9 mouse cellular contexts compared by ENCODE assay signal in genomic region chr4:120887381-120888112, GRCm38 (mm10). TPM values are rescaled to one million over a fixed set of nuclear protein-coding genes. Genes with fewer than 3 reads are reported as not detected.
DNase-seq lines count a peak whose midpoint lies in the region; ATAC-seq and TF ChIP-seq lines count a peak whose summit lies in the region.
"Had no signal": no experiment of that assay in that cellular context is flagged by ENCODE, and none has a peak within 500 bp of the region (broad histone marks: within the 10 kb centered on the region; RNA-seq: fewer than 3 reads in every experiment).

No protein-coding gene starts in this region.

- no peak overlapping the region for H3K4me2 ChIP-seq in forebrain, postnatal 0 days (ENCODE audit: low read depth)
- H3K4me2 ChIP-seq in midbrain, embryonic 15.5 days: no peak overlapping the region

- no peaks in the 10 kb centered on the region for H3K4me1 ChIP-seq in MEL (ENCODE audit: control insufficient read depth in 1 of 2, insufficient read depth in 2 of 2, low read length in 2 of 2)
- peaks cover 9% of the 10 kb centered on the region for H3K4me1 ChIP-seq in forebrain, postnatal 0 days (ENCODE audit: insufficient read depth)
- peaks cover 18% of the 10 kb centered on the region for H3K4me1 ChIP-seq in midbrain, embryonic 15.5 days

- H3K27me3 ChIP-seq in MEL (ENCODE audit: control insufficient read depth in 1 of 2, insufficient read depth in 2 of 2, low read length in 2 of 2): peaks cover 0 to 8% of the 10 kb centered on the region in 2 experiments; a peak in 2 of 4 replicates
- H3K27me3 ChIP-seq in forebrain, postnatal 0 days (ENCODE audit: insufficient read depth, low read length): no peaks in the 10 kb centered on the region
- H3K27me3 ChIP-seq in midbrain, embryonic 15.5 days (replicated peaks): peaks cover 7% of the 10 kb centered on the region; the same call in 1 of the 2 replicates

- peak; percentile 72 for TF ChIP-seq CTCF in left cerebral cortex, adult 2 months (IDR thresholded peaks at IDR 0.05)
- TF ChIP-seq CTCF in MEL (IDR thresholded peaks at IDR 0.05 in 2 of 3, conservative IDR thresholded peaks at IDR 0.05 in 1 of 3; ENCODE audit: control insufficient read depth in 1 of 3, insufficient read depth in 1 of 3, low read depth in 2 of 3, low read length in 3 of 3, poor library complexity in 1 of 3, severe bottlenecking in 1 of 3): peak; percentile 47 to 89 (median 54)
- peak; percentile 79 for TF ChIP-seq CTCF in forebrain, postnatal 0 days (IDR thresholded peaks at IDR 0.05; ENCODE audit: low read depth)

- no peak overlapping the region for H3K4me3 ChIP-seq in left cerebral cortex, adult 2 months
- H3K4me3 ChIP-seq in MEL (ENCODE audit: control insufficient read depth in 1 of 2, insufficient read depth in 1 of 2, low read depth in 2 of 2, low read length in 2 of 2): no peak overlapping the region
- H3K4me3 ChIP-seq in forebrain, postnatal 0 days (ENCODE audit: low read depth, low read length): no peak overlapping the region
- no peak overlapping the region for H3K4me3 ChIP-seq in midbrain, embryonic 15.5 days
- H3K4me3 ChIP-seq: megakaryocyte, embryonic 14.5 days had no signal

- peak; percentile 56 to 65 for DNase-seq in left cerebral cortex, adult 2 months (ENCODE audit: extremely low spot score in 1 of 2, low spot score in 2 of 2)
- no peak for DNase-seq in left cerebral cortex, adult 8-10 months (ENCODE audit: low spot score in 2 of 2)
- DNase-seq in MEL (ENCODE audit: low read depth, low spot score): peak; percentile 56
- peak; percentile 51 for DNase-seq in c-Kit-positive CD71-positive TER-119-positive erythroid progenitor cells, embryonic 14.5 days (ENCODE audit: low spot score)
- DNase-seq in forebrain, postnatal 0 days: peak; percentile 77
- DNase-seq in left cerebral cortex, postnatal 14 days (ENCODE audit: low spot score in 2 of 2): peak; percentile 76 to 77
- DNase-seq in gastrocnemius, adult 8-10 months (ENCODE audit: low spot score in 2 of 2): no peak

- no peak for TF ChIP-seq POLR2A in MEL (IDR thresholded peaks at IDR 0.05; ENCODE audit: control insufficient read depth in 1 of 2, insufficient read depth in 1 of 2, low read depth in 1 of 2, low read length in 2 of 2, poor library complexity in 1 of 2)

- no peak overlapping the region for H3K9ac ChIP-seq in MEL (ENCODE audit: control insufficient read depth, low read depth, low read length, poor library complexity, severe bottlenecking)
- no peak overlapping the region for H3K9ac ChIP-seq in forebrain, postnatal 0 days
- H3K9ac ChIP-seq in midbrain, embryonic 15.5 days: no peak overlapping the region

- intact Hi-C loops in left cerebral cortex, adult 2 months (cut with DNase I): loop anchor here (1.0 kb wide), 1 partner anchor 36 kb away; no protein-coding TSS in a partner anchor
- intact Hi-C loops in left cerebral cortex, postnatal 14 days (cut with DNase I): loop anchor here (2.0 kb wide), 1 partner anchor 33 kb away; the partner anchor contains the start of gene Rims3

- H3K27ac ChIP-seq in left cerebral cortex, adult 2 months: no peak overlapping the region
- no peak overlapping the region for H3K27ac ChIP-seq in MEL (ENCODE audit: control insufficient read depth, low read depth, low read length)
- H3K27ac ChIP-seq in forebrain, postnatal 0 days (ENCODE audit: low read depth, low read length): no peak overlapping the region
- no peak overlapping the region for H3K27ac ChIP-seq in midbrain, embryonic 15.5 days

- no peaks in the 10 kb centered on the region for H3K36me3 ChIP-seq in MEL (ENCODE audit: control insufficient read depth in 1 of 2, insufficient read depth in 2 of 2, low read length in 2 of 2)
- H3K36me3 ChIP-seq in forebrain, postnatal 0 days (ENCODE audit: insufficient read depth): no peaks in the 10 kb centered on the region
- no peaks in the 10 kb centered on the region; the same call in 1 of the 2 replicates for H3K36me3 ChIP-seq in midbrain, embryonic 15.5 days (replicated peaks)

- WGBS in forebrain, postnatal 0 days: 23% methylated on average over 8 of the region's 8 CpGs
- 26% methylated on average over 8 of the region's 8 CpGs for WGBS in midbrain, embryonic 15.5 days

- ATAC-seq in forebrain, postnatal 0 days: peak; percentile 42; the same call in 1 of the 2 replicates
- ATAC-seq in midbrain, embryonic 15.5 days (replicated peaks): peak; percentile 32; the same call in 1 of the 2 replicates

- H3K79me2 ChIP-seq in MEL (ENCODE audit: control insufficient read depth, insufficient read depth, low read length, poor library complexity): no peaks in the 10 kb centered on the region

- no peaks in the 10 kb centered on the region for H3K9me3 ChIP-seq in MEL (replicated peaks; ENCODE audit: insufficient read depth, low read length)
- no peaks in the 10 kb centered on the region for H3K9me3 ChIP-seq in forebrain, postnatal 0 days (ENCODE audit: low read length)
- H3K9me3 ChIP-seq in midbrain, embryonic 15.5 days: no peaks in the 10 kb centered on the region
- H3K9me3 ChIP-seq: megakaryocyte, embryonic 14.5 days had no signal

- no peak for TF ChIP-seq EP300 in MEL (IDR thresholded peaks at IDR 0.05; ENCODE audit: low read depth in 1 of 2, low read length in 2 of 2)

- TF ChIP-seq RAD21 in MEL (IDR thresholded peaks at IDR 0.05; ENCODE audit: low read depth, low read length): peak; percentile 88

TF ChIP-seq in MEL, 35 proteins besides CTCF, POLR2A, EP300 and RAD21:
- TF ChIP-seq ZC3H11A (IDR thresholded peaks at IDR 0.05; ENCODE audit: low read depth, low read length) (peak; percentile 73), MYC (IDR thresholded peaks at IDR 0.05; ENCODE audit: low read depth, low read length) (no peak), SMC3 (IDR thresholded peaks at IDR 0.05; ENCODE audit: low read depth, low read length) (peak; percentile 86)

RNA-seq across cellular contexts. Expression of gene Rims3, which starts 32.9 kb away (rescaled TPM):
- 100 to 1,000 TPM; 175 to 181 TPM for total RNA-seq in left cerebral cortex, adult 2 months (2021)
- total RNA-seq in left cerebral cortex, adult 8-10 months (2022): 100 to 1,000 TPM; 137 to 160 (median 147) TPM
- not detected in 2 replicates for total RNA-seq in MEL (2012; rRNA removed)
- polyA plus RNA-seq in MEL (2012; ENCODE audit: insufficient read depth in 1 of 2, insufficient read length in 2 of 2, low read depth in 1 of 2, low replicate concordance in 2 of 2, missing spikeins in 1 of 2): under 1 TPM in 1 of 2 experiments, not detected in 1; 0.07 TPM
- 68.2 and 86.1 TPM in 2 replicates for total RNA-seq in forebrain, postnatal 0 days (2014; rRNA removed)
- polyA plus RNA-seq in forebrain, postnatal 0 days (2015; fragmentation: Nextera tagmentation; extraction: Ambion mirVana): 14.7 and 21.7 TPM in 2 replicates
- total RNA-seq in left cerebral cortex, postnatal 14 days (2021): 10 to 100 TPM; 40.9 to 49.1 TPM
- 25.4 and 27.0 TPM in 2 replicates for polyA plus RNA-seq in midbrain, embryonic 15.5 days (2015; fragmentation: Nextera tagmentation; extraction: Ambion mirVana)
- under 1 TPM in 2 of 4 experiments, not detected in 2; 0.02 to 0.11 TPM for total RNA-seq in gastrocnemius, adult 8-10 months (2022)

RNA-seq across cellular contexts. Expression of gene Exo5, which starts 37.3 kb away (rescaled TPM):
- 10 to 100 TPM; 11.5 to 14.7 TPM for total RNA-seq in left cerebral cortex, adult 2 months (2021)
- total RNA-seq in left cerebral cortex, adult 8-10 months (2022): 10 to 100 TPM; 13.9 to 16.5 (median 14.9) TPM
- 17.8 and 18.1 TPM in 2 replicates for total RNA-seq in MEL (2012; rRNA removed)
- 10 to 100 TPM in 1 of 2 experiments, not detected in 1; 20.6 TPM for polyA plus RNA-seq in MEL (2012; ENCODE audit: insufficient read depth in 1 of 2, insufficient read length in 2 of 2, low read depth in 1 of 2, low replicate concordance in 2 of 2, missing spikeins in 1 of 2)
- 15.6 and 15.7 TPM in 2 replicates for total RNA-seq in forebrain, postnatal 0 days (2014; rRNA removed)
- polyA plus RNA-seq in forebrain, postnatal 0 days (2015; fragmentation: Nextera tagmentation; extraction: Ambion mirVana): 16.0 and 18.7 TPM in 2 replicates
- 10 to 100 TPM in 1 of 2 experiments, 1 to 10 TPM in 1; 9.3 to 11.6 TPM for total RNA-seq in left cerebral cortex, postnatal 14 days (2021)
- 37.3 and 39.1 TPM in 2 replicates for polyA plus RNA-seq in midbrain, embryonic 15.5 days (2015; fragmentation: Nextera tagmentation; extraction: Ambion mirVana)
- total RNA-seq in gastrocnemius, adult 8-10 months (2022): 1 to 10 TPM in 3 of 4 experiments, under 1 TPM in 1; 0.87 to 2.8 (median 1.5) TPM

RNA-seq across cellular contexts. Expression of gene Nfyc, which starts 56.2 kb away (rescaled TPM):
- total RNA-seq in left cerebral cortex, adult 2 months (2021): 10 to 100 TPM; 49.9 to 53.7 TPM
- total RNA-seq in left cerebral cortex, adult 8-10 months (2022): 10 to 100 TPM; 42.4 to 48.9 (median 47.9) TPM
- 39.5 and 45.9 TPM in 2 replicates for total RNA-seq in MEL (2012; rRNA removed)
- 100 to 1,000 TPM in 1 of 2 experiments, 10 to 100 TPM in 1; 64.8 to 178 TPM for polyA plus RNA-seq in MEL (2012; ENCODE audit: insufficient read depth in 1 of 2, insufficient read length in 2 of 2, low read depth in 1 of 2, low replicate concordance in 2 of 2, missing spikeins in 1 of 2)
- total RNA-seq in forebrain, postnatal 0 days (2014; rRNA removed): 72.7 and 78.2 TPM in 2 replicates
- polyA plus RNA-seq in forebrain, postnatal 0 days (2015; fragmentation: Nextera tagmentation; extraction: Ambion mirVana): 74.6 and 81.4 TPM in 2 replicates
- 10 to 100 TPM; 48.3 to 50.1 TPM for total RNA-seq in left cerebral cortex, postnatal 14 days (2021)
- 79.2 and 81.6 TPM in 2 replicates for polyA plus RNA-seq in midbrain, embryonic 15.5 days (2015; fragmentation: Nextera tagmentation; extraction: Ambion mirVana)
- total RNA-seq in gastrocnemius, adult 8-10 months (2022): 10 to 100 TPM; 38.3 to 42.7 (median 38.3) TPM

Comparison
In these comparisons a context has a peak if more than half of its experiments do, and no peak if none do; other contexts are left out.
1. DNase-seq: peak in left cerebral cortex, adult 2 months (2 of 2), MEL (single experiment), c-Kit-positive CD71-positive TER-119-positive erythroid progenitor cells, embryonic 14.5 days (single experiment), forebrain, postnatal 0 days (single experiment) and left cerebral cortex, postnatal 14 days (2 of 2); none in left cerebral cortex, adult 8-10 months (0 of 2) and gastrocnemius, adult 8-10 months (0 of 2).
2. RNA of gene Rims3, which starts 32.9 kb away (total RNA-seq): 175 to 181 TPM in left cerebral cortex, adult 2 months, 137 to 160 TPM in left cerebral cortex, adult 8-10 months, 68.2 to 86.1 TPM in forebrain, postnatal 0 days and 40.9 to 49.1 TPM in left cerebral cortex, postnatal 14 days; 0.02 to 0.11 TPM in gastrocnemius, adult 8-10 months and not detected in MEL; every median in the first group is over 10 times any median in the second.
3. Peak in every context shown above with its lines, with median percentiles within 50 percentile points of each other: CTCF ChIP-seq.